Mouse (Mus musculus): ENCODE results near the gene Tmem125. TPM values are rescaled to one million over a fixed set of nuclear protein-coding genes. Genes with fewer than 3 reads are reported as not detected.
A peak's percentile ranks its signal among the peaks of the same experiment; 100 is the strongest.
"Not testable (repeated sequence)": the region's sequence is repeated elsewhere in the genome, so short reads cannot be mapped to it uniquely, and the experiment has no call there.

Tmem125 gene
- polyA plus RNA-seq, 1 experiment from 2014 or later, result 0.90 TPM

DNA sequence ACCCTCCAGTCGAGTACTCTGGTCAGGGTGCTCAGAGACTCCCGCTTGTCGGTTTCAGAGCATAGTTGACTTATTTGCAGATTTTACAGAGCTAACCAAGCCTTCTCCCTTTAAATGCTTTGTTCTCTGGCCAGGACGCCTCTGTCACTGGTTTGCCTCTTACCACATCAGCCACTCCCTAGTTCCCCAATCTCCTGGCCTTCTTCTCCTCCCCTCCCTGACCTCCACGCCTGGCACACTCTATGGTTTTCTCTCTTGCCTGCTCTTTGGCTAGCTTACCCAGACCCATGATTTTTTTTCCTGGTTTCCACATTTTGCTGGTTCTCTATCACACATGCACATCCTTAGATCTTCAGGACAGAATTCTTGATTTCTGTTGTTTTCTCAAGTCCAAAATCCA is 25.6 kb downstream of the Tmem125 start:
- no peaks in the 10 kb centered on the region for H3K9me3 ChIP-seq (replicated peaks; ENCODE audit: control insufficient read depth, low read length)
- no peak overlapping the region for H3K9ac ChIP-seq (replicated peaks; ENCODE audit: low read length)
- no peaks in the 10 kb centered on the region; the same call in 1 of the 2 replicates for H3K4me1 ChIP-seq (ENCODE audit: control insufficient read depth, insufficient read depth, low read length)
- H3K27ac ChIP-seq (replicated peaks; ENCODE audit: low read depth, low read length), result no peak overlapping the region
- no peaks in the 10 kb centered on the region for H3K27me3 ChIP-seq (ENCODE audit: control insufficient read depth, insufficient read depth, low read length)
- H3K36me3 ChIP-seq (replicated peaks; ENCODE audit: control insufficient read depth, insufficient read depth, low read depth, low read length), result no peaks in the 10 kb centered on the region
- ATAC-seq (replicated peaks; ENCODE audit: insufficient number of reproducible peaks, low FRiP score, low TSS enrichment, low read depth), result no peak
- H3K4me3 ChIP-seq (ENCODE audit: low read depth, low read length), result no peak overlapping the region
- WGBS, result 57% methylated on average over 5 of the region's 5 CpGs
- DNase-seq (ENCODE audit: low spot score), result no peak
- no peak overlapping the region for H3K4me2 ChIP-seq (ENCODE audit: low read depth, low read length)

DNA sequence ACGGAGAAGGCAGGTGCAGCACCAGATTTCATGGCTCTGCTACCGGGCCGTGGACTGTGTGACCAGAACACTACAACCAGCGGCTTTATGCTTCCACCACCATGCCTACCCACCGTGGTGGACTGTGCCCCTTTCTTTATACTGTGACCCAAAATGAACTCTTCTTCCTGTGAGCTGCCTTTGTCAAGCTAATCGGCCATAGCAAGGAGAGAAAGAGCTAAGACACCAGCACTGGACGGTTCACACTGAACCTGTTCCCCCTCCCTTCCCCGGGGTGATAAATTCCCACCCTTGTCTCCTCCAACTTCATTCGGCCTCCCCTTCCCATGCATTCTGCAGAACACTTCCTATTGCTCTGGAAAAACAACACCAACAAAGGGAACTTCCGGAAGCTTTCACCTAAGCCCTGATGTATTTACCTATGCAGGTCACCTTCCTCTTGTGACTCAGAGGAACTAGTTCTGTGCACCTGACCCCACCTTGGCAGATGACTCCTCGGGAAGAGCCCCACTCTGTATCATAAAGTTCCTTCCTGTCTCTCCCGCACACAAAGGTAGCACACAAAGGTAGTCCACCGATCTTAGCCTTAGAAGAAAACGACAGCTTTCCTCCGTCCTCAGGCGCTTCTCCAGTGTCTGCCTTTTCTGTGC is 26.2 kb downstream of the Tmem125 start:
- Histone ChIP-seq H3K9me3 (replicated peaks; ENCODE audit: control insufficient read depth, low read length) (no peaks in the 10 kb centered on the region), H3K9ac (replicated peaks; ENCODE audit: low read length) (no peak overlapping the region), H3K4me3 (ENCODE audit: low read depth, low read length) (no peak overlapping the region), H3K36me3 (replicated peaks; ENCODE audit: control insufficient read depth, insufficient read depth, low read depth, low read length) (no peaks in the 10 kb centered on the region), H3K27ac (replicated peaks; ENCODE audit: low read depth, low read length) (no peak overlapping the region), H3K4me2 (ENCODE audit: low read depth, low read length) (no peak overlapping the region), H3K27me3 (ENCODE audit: control insufficient read depth, insufficient read depth, low read length) (no peaks in the 10 kb centered on the region), H3K4me1 (ENCODE audit: control insufficient read depth, insufficient read depth, low read length) (no peaks in the 10 kb centered on the region; the same call in 1 of the 2 replicates)
- DNase-seq (ENCODE audit: low spot score), result no peak
- no peak for ATAC-seq (replicated peaks; ENCODE audit: insufficient number of reproducible peaks, low FRiP score, low TSS enrichment, low read depth)
- 34% methylated on average over 16 of the region's 16 CpGs for WGBS

DNA sequence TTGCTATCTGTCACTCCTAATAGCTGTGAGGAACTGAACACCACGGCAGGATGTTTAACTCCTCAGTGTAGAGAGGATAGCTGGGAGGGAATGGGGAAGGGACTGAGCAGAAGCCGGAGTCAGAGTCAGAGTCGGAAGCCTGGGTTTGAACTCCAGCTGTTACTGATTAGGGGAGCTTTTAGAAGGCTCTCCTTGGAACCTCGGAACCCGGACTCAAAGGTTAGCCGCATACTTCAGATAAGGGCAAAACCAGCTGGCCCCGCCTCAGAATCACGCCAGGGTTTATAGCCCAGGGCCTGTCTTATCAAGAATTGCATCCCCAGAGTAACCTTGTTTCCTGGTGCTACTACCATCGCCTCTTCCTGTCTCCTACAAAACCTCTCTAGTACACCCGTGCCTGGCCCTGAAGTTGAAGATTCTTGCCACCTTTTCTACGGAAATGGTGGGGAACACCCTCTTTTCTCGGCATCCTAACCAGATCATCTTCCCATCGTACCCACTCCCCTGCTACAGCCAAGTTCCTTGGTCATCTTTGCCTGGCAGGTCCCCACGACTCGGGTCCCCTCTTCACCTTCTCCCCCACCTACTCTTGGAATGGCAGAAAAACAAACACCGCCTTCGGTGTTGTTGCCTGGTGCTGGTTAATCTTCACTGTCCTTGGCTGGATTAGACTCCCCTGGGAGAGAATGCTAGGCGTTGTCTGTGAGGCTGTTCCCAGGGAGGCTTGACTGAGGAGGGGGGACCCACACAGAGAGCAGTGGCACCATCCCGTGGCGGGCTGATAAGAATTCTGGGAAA is 26.9 kb downstream of the Tmem125 start:
- ATAC-seq (replicated peaks; ENCODE audit: insufficient number of reproducible peaks, low FRiP score, low TSS enrichment, low read depth) (0 out of 2 replicates have a peak, but pooled peaks have one; percentile 61), DNase-seq (ENCODE audit: low spot score) (peak; percentile 78)
- Histone ChIP-seq H3K36me3 (replicated peaks; ENCODE audit: control insufficient read depth, insufficient read depth, low read depth, low read length) (no peaks in the 10 kb centered on the region), H3K27ac (replicated peaks; ENCODE audit: low read depth, low read length) (no peak overlapping the region), H3K9ac (replicated peaks; ENCODE audit: low read length) (no peak overlapping the region), H3K4me1 (ENCODE audit: control insufficient read depth, insufficient read depth, low read length) (no peaks in the 10 kb centered on the region; the same call in 1 of the 2 replicates), H3K4me3 (ENCODE audit: low read depth, low read length) (no peak overlapping the region), H3K27me3 (ENCODE audit: control insufficient read depth, insufficient read depth, low read length) (no peaks in the 10 kb centered on the region), H3K9me3 (replicated peaks; ENCODE audit: control insufficient read depth, low read length) (no peaks in the 10 kb centered on the region), H3K4me2 (ENCODE audit: low read depth, low read length) (no peak overlapping the region)
- WGBS, result 13% methylated on average over 20 of the region's 20 CpGs

DNA sequence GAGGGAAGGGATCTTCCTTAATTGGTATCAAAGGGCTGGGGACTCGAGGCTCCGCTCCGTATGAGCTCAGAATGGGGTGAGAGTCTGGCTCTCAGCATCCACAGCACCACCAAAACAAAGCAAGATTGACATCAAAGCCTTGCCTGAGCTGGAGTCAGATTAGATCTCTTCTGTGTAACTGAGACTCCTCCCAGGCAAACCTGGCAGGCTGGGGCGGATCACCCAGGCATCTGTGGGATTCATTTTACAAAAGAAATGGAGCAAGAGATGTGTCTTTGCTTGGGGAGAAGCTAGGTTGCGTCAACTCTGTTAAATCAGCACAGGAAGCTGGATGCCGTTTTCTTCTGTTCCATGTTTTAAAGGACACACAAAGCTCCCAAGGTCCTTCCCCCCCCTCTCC is 34.8 kb downstream of the Tmem125 start:
- no peaks in the 10 kb centered on the region for H3K4me1 ChIP-seq (ENCODE audit: control insufficient read depth, insufficient read depth, low read length)
- H3K36me3 ChIP-seq (replicated peaks; ENCODE audit: control insufficient read depth, insufficient read depth, low read depth, low read length), result no peaks in the 10 kb centered on the region
- ATAC-seq (replicated peaks; ENCODE audit: insufficient number of reproducible peaks, low FRiP score, low TSS enrichment, low read depth) (no peak), DNase-seq (ENCODE audit: low spot score) (peak; percentile 61)
- no peak overlapping the region for H3K4me3 ChIP-seq (ENCODE audit: low read depth, low read length)
- no peak overlapping the region for H3K4me2 ChIP-seq (ENCODE audit: low read depth, low read length)
- no peak overlapping the region for H3K27ac ChIP-seq (replicated peaks; ENCODE audit: low read depth, low read length)
- no peaks in the 10 kb centered on the region for H3K9me3 ChIP-seq (replicated peaks; ENCODE audit: control insufficient read depth, low read length)
- H3K9ac ChIP-seq (replicated peaks; ENCODE audit: low read length), result no peak overlapping the region
- 11% methylated on average over 6 of the region's 6 CpGs for WGBS
- H3K27me3 ChIP-seq (ENCODE audit: control insufficient read depth, insufficient read depth, low read length), result no peaks in the 10 kb centered on the region

DNA sequence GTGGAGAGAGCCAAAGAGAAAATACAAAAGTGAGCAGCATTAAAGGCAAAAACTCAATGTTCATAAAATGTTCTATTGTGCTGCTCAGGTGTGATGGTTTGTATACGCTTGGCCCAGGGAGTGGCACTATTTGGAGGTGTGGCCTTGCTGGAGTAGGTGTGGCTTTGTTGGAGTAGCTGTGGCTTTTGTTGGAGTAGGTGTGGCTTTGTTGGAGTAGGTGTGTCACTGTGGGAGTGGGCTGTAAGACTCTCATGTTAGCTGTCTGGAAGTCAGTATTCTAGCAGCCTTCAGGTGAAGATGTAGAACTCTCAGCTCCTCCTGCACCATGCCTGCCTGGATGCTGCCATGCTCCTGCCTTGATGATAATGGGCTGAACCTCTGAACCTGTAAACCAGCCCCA is 36.7 kb downstream of the Tmem125 start:
- H3K4me3 ChIP-seq (ENCODE audit: low read depth, low read length); ATAC-seq (replicated peaks; ENCODE audit: insufficient number of reproducible peaks, low FRiP score, low TSS enrichment, low read depth); H3K36me3 ChIP-seq (replicated peaks; ENCODE audit: control insufficient read depth, insufficient read depth, low read depth, low read length); H3K27me3 ChIP-seq (ENCODE audit: control insufficient read depth, insufficient read depth, low read length); H3K4me1 ChIP-seq (ENCODE audit: control insufficient read depth, insufficient read depth, low read length); DNase-seq (ENCODE audit: low spot score); H3K9ac ChIP-seq (replicated peaks; ENCODE audit: low read length); H3K4me2 ChIP-seq (ENCODE audit: low read depth, low read length); H3K9me3 ChIP-seq (replicated peaks; ENCODE audit: control insufficient read depth, low read length); H3K27ac ChIP-seq (replicated peaks; ENCODE audit: low read depth, low read length): not testable (repeated sequence)
- WGBS, result 89% methylated on average over 1 of the region's 1 CpGs

DNA sequence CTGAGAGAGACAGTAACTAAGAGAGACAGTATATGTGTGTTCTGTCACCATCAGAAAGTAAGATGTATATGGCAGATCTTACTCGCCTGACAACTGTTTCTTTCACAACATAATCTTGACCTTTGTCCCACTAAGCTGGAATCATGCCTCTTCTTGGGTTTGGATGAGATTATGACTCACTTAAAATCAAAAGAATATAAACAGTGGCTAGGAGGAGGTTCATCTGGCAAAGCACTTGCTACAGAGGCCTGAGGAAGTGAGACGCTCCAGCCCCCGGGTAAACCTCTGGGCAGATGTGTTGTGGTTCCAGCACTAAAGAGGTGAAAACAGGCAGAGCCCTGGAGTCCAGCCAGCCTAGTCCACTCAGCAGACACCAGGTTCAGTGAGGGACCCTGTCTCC is 38.3 kb downstream of the Tmem125 start:
- H3K9me3 ChIP-seq (replicated peaks; ENCODE audit: control insufficient read depth, low read length), result no peaks in the 10 kb centered on the region
- 66% methylated on average over 3 of the region's 3 CpGs for WGBS
- H3K27me3 ChIP-seq (ENCODE audit: control insufficient read depth, insufficient read depth, low read length), result no peaks in the 10 kb centered on the region
- no peaks in the 10 kb centered on the region for H3K4me1 ChIP-seq (ENCODE audit: control insufficient read depth, insufficient read depth, low read length)
- H3K36me3 ChIP-seq (replicated peaks; ENCODE audit: control insufficient read depth, insufficient read depth, low read depth, low read length), result no peaks in the 10 kb centered on the region
- DNase-seq (ENCODE audit: low spot score) (no peak), ATAC-seq (replicated peaks; ENCODE audit: insufficient number of reproducible peaks, low FRiP score, low TSS enrichment, low read depth) (no peak)
- H3K4me3 ChIP-seq (ENCODE audit: low read depth, low read length), result no peak overlapping the region
- H3K4me2 ChIP-seq (ENCODE audit: low read depth, low read length), result no peak overlapping the region
- no peak overlapping the region for H3K27ac ChIP-seq (replicated peaks; ENCODE audit: low read depth, low read length)
- no peak overlapping the region for H3K9ac ChIP-seq (replicated peaks; ENCODE audit: low read length)

DNA sequence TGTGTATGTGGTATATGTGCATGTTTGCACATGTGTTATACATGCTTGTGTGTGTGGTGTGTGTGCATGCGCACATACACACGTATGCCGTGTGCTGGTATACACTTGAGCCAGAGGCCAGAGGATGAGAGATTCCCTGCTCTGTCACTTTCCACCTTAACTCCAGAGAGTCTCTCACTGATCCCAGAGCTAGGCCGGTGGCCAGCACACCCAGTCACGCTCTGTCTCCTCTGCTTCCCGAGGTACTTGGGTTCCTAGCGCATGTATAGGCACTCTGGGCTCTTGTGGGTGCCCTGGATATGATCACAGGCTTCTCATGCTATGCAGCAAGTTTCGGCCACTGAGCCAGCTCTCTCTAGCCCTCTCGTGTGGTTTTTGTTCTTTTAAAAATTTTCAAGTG is 43.1 kb downstream of the Tmem125 start:
- Histone ChIP-seq H3K27me3 (ENCODE audit: control insufficient read depth, insufficient read depth, low read length) (no peaks in the 10 kb centered on the region), H3K9ac (replicated peaks; ENCODE audit: low read length) (no peak overlapping the region), H3K36me3 (replicated peaks; ENCODE audit: control insufficient read depth, insufficient read depth, low read depth, low read length) (no peaks in the 10 kb centered on the region), H3K9me3 (replicated peaks; ENCODE audit: control insufficient read depth, low read length) (no peaks in the 10 kb centered on the region), H3K4me1 (ENCODE audit: control insufficient read depth, insufficient read depth, low read length) (no peaks in the 10 kb centered on the region), H3K4me3 (ENCODE audit: low read depth, low read length) (no peak overlapping the region), H3K27ac (replicated peaks; ENCODE audit: low read depth, low read length) (no peak overlapping the region), H3K4me2 (ENCODE audit: low read depth, low read length) (no peak overlapping the region)
- 72% methylated on average over 9 of the region's 9 CpGs for WGBS
- DNase-seq (ENCODE audit: low spot score) (no peak), ATAC-seq (replicated peaks; ENCODE audit: insufficient number of reproducible peaks, low FRiP score, low TSS enrichment, low read depth) (no peak)

DNA sequence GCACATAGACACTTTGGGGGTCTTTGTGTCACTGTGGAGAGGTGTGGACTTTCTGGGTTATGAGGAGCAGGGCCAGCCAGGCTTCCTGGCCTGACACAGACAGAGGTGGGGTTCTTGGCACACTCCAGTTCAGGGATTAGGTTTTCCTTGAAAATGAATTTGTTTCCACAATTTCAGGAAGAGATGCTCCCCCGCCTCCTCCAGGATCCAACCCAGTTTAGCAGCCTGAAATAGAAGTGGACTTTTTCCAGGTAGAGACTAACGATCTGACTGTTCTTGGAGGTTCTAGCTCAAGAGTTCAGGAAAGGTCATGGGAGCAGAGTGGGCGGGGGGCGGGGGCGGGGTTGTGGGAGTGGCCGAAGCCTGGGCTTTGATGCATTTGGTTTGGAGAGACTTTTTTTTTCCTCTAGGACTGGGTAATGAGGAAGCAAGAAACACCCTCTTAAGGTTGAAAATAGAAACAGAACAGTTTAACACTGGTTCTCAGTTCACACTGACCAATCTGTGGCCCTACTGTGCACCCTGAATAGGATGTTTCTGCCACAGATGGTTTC is 43.6 kb downstream of the Tmem125 start:
- H3K9me3 ChIP-seq (replicated peaks; ENCODE audit: control insufficient read depth, low read length), result no peaks in the 10 kb centered on the region
- H3K27ac ChIP-seq (replicated peaks; ENCODE audit: low read depth, low read length), result no peak overlapping the region
- H3K36me3 ChIP-seq (replicated peaks; ENCODE audit: control insufficient read depth, insufficient read depth, low read depth, low read length), result no peaks in the 10 kb centered on the region
- no peak overlapping the region for H3K4me2 ChIP-seq (ENCODE audit: low read depth, low read length)
- H3K4me1 ChIP-seq (ENCODE audit: control insufficient read depth, insufficient read depth, low read length), result no peaks in the 10 kb centered on the region
- H3K9ac ChIP-seq (replicated peaks; ENCODE audit: low read length), result no peak overlapping the region
- WGBS, result 48% methylated on average over 6 of the region's 6 CpGs
- no peak overlapping the region for H3K4me3 ChIP-seq (ENCODE audit: low read depth, low read length)
- no peak for DNase-seq (ENCODE audit: low spot score)
- H3K27me3 ChIP-seq (ENCODE audit: control insufficient read depth, insufficient read depth, low read length), result no peaks in the 10 kb centered on the region
- ATAC-seq (replicated peaks; ENCODE audit: insufficient number of reproducible peaks, low FRiP score, low TSS enrichment, low read depth), result no peak

Measured in embryonic facial prominence, embryonic 11.5 days (tissue).